Mouse (Mus musculus): Measurements from ENCODE around the gene Drd1. TPM values are rescaled to one million over a fixed set of nuclear protein-coding genes. Genes with fewer than 3 reads are reported as not detected.

The Drd1 gene
- total RNA-seq, 2 experiments from 2014 or later, result 0.27 to 0.66 TPM

DNA sequence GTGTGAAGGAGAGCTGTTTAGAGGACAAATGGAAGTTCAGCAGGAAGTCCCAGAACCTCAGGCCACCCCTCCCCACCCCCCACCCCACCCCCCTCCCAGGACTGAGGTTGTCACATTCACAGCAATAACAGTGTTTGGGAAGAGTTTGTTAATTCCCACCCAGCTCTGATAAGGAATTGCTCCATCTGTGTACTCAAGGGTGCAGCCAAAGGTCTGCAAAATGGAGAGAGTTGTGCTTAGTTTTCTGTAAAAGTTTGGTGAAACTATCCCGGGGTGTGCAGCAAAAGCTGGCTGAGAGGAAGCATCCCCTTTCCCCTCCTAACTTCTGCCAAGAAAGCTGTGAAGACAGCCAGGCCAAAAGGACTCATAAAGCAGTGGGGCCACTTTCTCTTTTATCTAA, 17.6 kb upstream of the Drd1 start:
- peak; percentile 39 for DNase-seq

DNA sequence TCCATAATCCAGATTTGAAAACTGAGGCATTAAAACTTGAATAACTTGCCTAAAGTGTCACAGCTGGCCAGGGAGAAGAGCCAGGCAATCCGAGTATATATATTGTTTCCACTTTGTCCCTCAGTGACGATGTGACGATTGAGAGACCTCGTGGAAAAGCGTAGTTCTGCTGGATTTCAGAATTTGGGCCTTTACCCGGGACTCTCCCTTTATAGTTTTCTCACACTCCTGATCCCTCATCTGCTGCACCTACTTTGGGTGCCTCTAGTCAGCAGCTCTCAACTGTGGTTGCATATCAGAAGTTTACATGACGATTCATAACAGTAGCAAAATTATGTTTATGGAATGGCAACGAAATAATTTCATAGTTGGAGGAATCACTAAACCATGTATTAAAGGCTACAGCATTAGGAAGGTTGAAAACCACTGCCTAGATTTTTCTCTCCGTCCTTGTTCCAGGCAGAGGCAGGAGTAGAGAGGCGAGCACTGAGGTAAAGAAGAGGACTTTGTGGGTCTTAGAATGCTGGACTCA, 17.1 kb upstream of the Drd1 start:
- DNase-seq, result no peak

DNA sequence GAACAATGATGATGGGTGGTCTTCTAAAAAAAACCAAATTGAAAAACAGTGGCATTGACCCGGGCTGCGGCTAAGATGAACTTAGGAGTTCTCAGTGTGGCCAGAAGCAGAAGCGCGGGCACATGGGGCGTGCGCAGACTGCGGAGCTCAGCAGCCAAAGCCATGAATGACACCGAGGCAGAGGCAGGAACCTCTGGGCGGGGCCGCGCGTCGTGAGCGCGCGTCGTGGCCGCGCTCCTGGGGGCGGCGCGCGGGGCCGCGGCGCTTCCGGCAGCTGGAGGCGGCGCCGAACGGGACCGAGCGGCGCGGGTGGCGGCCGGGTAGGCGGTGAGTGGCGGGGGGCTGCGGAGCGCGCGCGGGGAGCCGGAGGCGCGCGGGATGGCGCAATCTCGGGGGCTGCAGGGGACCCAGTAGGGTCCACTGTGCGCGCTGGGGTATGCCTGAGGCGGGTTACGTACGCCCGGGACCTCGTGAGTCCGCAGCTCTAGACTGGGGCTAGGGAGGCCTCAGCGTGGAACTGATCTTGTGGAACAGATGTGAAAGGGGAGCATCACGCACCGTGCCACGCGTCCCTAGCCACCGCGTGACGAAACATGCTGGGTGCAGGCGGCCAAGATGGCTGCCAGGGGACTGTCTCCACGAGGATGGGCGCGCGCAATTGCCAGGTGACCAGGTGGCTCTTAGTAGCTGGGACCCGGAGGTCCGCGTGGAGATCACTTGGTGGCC, 16.3 kb upstream of the Drd1 start, which contains the start of gene Sfxn1:
Gene Sfxn1 (plus strand): TSS at position 264 of the 726 bp plus-strand sequence.
- peak; percentile 84 for DNase-seq

DNA sequence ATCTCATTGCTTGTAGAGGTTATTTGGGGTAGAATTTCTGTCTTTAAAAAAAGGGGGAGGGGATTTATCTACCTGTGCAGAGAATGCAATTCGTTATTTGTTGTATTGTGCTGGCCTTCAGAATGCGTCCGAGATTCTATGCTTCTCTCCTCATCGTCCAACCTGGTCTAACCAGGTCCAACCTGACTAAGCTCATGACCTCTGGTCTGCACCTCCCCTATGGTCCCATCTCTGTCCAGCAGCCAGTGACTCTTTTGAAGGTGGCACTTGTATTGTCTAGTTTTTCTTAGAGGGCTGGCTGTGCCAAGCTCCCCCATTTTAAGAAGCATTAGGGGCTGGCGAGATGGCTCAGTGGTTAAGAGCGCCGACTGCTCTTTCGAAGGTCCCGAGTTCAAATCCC, 15.5 kb upstream of the Drd1 start:
- DNase-seq, result no peak

DNA sequence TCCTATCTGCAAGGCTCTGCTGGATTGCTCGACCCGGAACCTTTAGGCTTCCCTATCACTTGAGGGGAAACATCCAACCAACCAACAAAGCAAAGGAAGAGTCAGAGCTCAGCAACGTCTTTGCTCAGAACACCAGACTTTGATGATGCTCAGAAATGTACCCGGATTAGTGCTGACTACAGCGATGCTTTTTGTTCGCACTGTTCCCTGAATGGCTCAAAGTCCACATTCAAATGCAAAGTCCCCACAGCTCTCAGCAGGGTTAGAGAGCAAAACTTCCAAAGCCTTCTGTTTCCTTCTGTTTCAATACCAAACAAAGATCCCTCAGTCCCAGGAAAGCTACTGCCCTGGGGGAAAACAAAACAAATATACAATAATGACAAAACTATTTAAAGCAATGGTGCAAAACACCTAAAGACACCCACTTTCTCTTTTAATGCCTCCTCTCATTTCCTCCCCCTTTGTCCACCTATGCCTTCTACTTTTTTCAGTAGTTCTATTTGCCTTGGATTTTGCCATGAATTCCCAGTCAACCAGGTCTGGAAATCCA, 12.2 kb upstream of the Drd1 start:
- no peak for DNase-seq

DNA sequence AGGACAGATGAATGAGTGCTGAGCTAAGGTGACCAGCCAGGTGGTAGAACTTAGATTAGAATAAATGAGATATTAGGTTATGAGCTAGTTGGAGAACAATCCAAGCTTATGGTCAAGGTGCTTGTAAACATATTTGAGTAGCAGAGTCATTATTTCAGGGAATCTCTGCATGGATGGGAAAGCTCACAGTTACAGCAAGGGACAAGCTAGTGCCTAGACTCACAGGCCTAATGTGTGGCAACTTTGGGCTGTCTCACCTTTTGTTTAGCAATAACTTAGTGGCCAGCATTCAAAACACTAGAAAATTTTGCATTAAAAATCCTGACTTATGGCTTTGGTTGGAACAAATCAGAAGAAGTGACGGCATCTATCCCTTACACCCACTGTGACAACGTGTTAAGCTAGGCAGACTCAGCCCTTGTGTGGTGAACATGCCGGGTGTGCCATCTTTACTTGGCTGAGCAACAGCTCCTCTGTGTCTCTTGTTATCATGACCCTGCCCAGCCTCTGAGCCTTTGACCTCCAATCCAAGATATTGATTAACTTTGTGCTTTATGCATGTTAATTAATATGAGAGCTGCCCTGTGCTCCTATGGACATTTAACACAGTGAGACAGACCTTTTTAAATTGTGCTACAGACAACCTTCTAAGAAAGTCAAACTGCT, 10.7 kb upstream of the Drd1 start:
- DNase-seq, result no peak

DNA sequence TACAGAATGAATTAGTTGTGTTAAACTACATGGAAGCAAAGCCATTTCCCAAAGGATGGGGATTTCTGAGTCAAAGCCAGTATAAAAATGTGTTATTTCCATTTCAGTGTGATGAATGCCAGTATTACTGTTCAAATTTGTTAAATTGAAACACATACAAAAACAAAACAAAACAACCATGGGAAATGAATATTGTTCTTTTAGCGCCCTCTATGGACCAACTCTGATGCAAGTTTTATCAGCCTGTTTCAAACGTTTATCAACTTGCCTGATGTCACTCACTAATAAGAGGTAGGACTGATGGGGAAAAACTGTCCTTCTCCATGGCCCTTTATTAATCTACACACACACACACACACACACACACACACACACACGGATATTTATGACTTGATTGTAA, 7.8 kb upstream of the Drd1 start:
- no peak for DNase-seq

DNA sequence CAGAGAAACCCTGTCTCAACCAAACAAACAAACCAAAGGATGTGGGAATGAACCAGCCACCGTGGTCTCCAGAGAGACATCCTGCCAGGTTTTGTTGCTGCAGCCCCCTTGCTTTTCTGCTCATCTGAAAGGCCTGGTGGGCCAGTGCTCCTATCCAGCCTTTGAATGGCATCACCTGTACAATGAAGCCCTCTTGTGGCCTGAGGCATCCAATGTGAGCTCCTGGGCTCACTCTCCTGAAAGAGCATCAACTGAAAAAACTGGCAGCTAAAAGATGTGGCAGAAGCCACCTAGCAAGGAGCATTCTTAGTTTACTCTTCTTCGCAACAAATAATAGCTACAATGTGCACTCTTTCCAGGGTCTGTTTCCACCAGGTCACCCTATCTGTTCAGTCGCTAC, 6.6 kb upstream of the Drd1 start:
- no peak for DNase-seq

DNA sequence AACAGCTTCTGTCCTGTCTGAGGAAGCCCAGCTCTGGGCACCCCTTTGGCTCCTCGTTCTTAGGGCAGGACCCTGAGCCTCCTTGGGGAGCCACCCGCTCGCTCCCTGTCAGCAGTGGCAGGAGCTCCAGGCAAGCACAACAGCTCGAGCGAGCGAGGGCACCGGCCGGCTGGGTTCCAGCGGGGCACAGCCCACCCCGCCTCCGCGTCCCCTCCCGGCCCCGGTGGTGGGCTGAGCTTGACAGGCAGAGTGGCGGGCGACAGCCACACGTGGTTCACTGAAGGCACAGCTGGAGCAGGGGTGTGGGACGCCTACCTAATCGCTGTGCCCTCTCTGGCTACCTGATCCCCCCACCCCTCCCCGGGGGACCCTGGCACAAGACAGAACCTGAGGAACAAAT, 543 bp downstream of the Drd1 start:
- DNase-seq, result no peak

DNA sequence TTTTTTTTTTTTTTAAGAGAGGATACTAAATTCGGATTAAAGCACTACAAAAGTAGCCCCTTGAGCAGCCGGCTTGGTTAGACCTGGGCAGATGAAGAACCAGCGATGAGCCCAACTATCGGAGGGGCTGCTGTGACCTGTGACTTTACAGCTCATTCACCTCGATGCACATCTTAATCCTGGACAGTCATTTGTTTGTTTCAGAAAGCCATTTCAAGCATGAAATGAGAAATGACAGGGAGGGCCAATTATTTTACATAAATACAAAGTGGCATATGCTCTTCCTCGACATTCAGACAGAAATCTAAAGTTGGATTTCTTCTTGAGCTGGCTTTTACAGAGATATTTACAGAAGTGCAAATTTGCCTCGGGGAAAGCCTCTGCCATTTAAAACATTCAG, 3.9 kb downstream of the Drd1 start:
- DNase-seq, result no peak

DNA sequence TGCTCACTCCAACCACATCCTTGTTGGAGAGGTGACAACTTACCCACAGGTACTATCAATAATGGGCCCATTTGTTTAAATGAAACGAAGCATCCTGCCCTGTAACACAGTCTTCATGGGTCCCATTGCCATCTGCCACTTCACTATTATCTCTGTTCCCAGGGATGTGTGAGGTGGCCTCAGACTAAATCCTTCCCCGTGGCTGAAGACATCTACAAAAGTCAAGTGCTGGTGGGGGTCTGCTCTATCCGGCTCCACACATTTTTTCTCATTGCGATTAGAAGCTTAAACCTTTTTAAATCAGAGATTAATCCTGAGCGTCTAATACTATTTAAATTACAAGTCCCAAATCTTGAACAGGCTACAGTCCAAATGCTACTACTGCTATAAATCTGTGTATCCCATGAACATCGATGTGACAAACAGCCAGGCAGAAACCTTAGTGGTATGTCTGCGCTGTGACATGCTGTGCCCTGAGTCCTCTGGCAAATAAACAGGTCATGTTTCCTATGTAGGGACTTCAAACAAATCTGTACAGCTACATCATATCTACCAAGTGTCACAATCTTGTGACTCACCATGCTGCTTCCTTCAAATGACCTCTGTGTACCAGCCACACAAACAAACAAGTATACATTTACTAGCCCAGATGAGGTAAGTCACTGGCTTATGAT, 6.7 kb downstream of the Drd1 start:
- no peak for DNase-seq

DNA sequence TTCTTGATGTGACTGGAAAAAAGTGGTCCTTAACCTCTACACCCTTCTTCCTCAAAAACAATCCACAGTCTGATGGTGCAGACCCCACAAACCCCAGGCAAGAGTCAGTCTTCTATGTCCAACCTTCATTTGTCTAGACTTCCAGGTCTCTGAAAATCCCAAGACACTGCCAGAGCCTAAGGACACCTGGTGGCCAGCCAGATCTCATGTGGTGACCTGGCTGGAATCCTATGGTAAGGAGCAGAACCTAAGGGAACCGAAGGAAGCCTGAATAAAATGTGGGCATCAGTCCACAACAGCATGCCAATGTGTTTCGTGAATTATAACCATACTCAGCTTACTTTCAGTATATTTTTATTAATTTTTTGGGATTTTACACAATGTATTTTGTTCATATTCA, 15.2 kb downstream of the Drd1 start:
- DNase-seq, result no peak

DNA sequence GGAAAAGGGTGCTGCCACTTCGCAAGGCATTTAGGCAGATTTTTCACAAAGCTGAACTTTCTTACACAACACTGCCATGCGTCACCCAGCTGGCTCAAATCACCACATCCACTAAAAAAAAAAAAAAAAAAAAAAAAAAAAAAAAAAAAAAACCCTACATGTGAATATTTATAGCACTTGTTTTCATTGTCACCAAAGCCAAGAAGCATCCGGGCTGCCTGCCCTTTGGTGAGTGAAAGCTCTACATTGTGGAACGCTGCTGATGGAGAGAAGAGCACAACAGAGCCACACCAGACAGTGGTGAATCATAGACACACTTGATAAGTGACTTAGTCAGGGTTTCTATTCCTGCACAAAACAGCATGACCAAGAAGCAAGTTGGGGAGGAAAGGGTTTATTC, 17.6 kb downstream of the Drd1 start:
- DNase-seq, result no peak

DNA sequence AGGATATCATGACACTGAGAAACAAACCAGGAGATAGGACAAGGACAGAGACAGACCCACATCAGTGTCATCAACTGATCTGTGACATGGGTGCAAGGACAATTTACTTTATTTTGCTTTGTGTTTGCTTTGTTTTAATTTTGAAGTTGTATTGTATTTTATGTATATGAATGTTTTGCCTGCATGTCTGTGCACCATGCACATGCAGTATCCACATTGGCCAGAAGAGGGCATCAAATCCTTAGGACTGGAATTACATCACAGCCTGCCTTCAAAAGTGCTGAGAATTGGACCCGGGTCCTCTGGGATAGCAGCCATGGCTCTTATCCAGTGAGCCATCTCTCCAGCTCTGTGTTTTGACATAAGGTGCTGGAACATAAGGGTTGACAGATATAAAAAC, 20.0 kb downstream of the Drd1 start:
- no peak for DNase-seq

DNA sequence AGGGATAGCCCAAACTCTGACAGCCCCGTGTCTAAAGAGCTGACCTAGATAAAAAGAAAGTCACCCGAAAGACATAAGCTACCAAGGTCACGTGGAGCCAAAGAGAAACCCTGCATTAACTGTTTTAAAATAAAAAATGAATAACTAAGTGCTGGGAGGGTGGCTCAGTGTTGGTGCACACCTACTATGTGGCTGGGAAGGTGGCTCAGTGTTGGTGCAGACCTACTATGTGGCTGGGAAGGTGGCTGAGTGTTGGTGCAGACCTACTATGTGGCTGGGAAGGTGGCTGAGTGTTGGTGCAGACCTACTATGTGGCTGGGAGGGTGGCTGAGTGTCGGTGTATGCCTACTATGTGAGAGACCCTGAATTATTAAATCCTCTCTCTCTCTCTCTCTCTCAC, 21.9 kb downstream of the Drd1 start:
- no peak for DNase-seq

DNA sequence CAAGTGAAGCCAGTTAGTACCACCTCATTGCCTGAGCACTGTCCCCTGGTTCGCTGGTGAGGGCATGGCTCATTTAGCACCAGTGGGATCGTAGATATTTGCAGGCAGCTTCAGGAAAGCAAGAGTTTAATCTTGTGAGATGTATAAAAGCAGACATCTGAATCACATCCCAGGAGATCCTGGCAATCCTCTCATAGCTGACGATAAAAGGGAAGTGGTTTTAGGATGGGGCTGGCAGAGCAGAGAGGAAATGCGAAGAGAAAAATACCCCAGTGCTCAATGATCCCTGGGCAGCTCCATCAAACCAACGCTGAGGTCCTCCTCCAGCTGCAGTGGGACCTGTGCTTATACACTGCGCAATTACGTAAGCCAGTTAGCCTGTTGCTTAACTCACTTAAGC, 28.4 kb downstream of the Drd1 start:
- DNase-seq, result no peak

DNA sequence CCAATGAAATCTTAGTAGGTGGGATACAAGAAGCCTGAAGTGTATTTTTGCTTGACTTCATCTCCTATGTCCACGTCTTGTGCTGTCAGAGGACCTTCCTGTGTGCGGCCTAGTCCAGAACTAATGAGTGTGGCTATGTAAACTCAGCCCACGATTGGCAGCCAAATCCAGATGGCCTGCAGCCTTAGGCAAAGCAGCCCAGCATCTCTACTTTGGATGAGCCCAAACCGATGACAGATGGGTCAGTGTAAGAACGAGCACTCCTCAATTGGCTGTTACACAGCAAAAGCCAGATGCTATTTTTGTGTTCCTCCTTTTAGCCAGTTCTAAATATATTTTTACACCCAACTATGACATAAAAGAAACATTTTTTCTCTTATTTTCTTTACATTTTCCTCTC, 32.2 kb downstream of the Drd1 start:
- DNase-seq, result no peak

DNA sequence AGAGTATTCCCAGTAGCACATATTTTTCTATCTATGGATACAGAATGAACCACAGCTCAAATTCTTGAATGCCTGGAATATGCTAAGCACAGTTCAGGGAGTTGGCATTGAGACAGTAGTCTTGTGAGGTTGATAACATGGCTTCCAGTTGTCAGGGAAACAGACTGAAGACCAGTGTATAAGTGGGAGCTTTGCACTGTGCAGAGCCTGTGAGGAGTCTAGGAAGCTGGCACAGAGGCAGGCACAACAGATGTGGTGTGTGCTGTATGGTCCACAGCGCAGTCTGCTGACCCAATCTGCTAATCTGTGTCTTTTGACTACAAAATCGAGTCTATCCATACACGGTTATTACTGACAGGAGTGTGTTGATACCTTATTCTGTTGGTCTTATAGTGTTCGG, 46.8 kb downstream of the Drd1 start:
- no peak for DNase-seq

Other genes with a start within 250 kb of the Drd1 start
- gene Sfxn1, start 16.2 kb upstream of the Drd1 start, total RNA-seq (2021), result 10 to 100 TPM; 59.7 to 67.2 TPM
- gene Hrh2, start 136.4 kb upstream of the Drd1 start, total RNA-seq (2021), result under 1 TPM; 0.21 to 0.48 TPM